Mouse (Mus musculus): ENCODE measurements around the gene Rarg. TPM values are rescaled to one million over a fixed set of nuclear protein-coding genes. Genes with fewer than 3 reads are reported as not detected.
A peak's percentile ranks its signal among the peaks of the same experiment; 100 is the strongest.

The Rarg gene
- polyA plus RNA-seq, 1 experiment from 2014 or later = 5.9 TPM

- Histone ChIP-seq H3K9me3 (ENCODE audit: control insufficient read depth) (no peaks in the 10 kb centered on the region), H3K27me3 (replicated peaks; ENCODE audit: control insufficient read depth, insufficient read depth, low read length) (0 out of 2 replicates have a peak, but pooled peaks cover under 1% of the 10 kb centered on the region), H3K36me3 (ENCODE audit: control insufficient read depth, insufficient read depth) (no peaks in the 10 kb centered on the region), H3K4me1 (replicated peaks; ENCODE audit: control insufficient read depth, insufficient read depth, low read length) (0 out of 2 replicates have a peak, but pooled peaks cover 2% of the 10 kb centered on the region), H3K27ac (ENCODE audit: low read depth, low read length) (no peak overlapping the region), H3K4me2 (replicated peaks; ENCODE audit: low read depth) (no peak overlapping the region), H3K9ac (ENCODE audit: low read depth, low read length) (no peak overlapping the region), H3K4me3 (ENCODE audit: low read depth, low read length) (no peak overlapping the region)
- WGBS = 42% methylated on average over 7 of the region's 7 CpGs
- TF ChIP-seq CTCF (IDR thresholded peaks at IDR 0.05; ENCODE audit: low read depth) = no peak
- ATAC-seq = no peak
Measured at GRCm38 (mm10) chr15:102262582-102262981, 5.3 kb upstream of the Rarg start.

- H3K27ac ChIP-seq (ENCODE audit: low read depth, low read length) = no peak overlapping the region
- H3K36me3 ChIP-seq (ENCODE audit: control insufficient read depth, insufficient read depth) = no peaks in the 10 kb centered on the region
- no peak for TF ChIP-seq CTCF (IDR thresholded peaks at IDR 0.05; ENCODE audit: low read depth)
- peaks cover 12% of the 10 kb centered on the region; the same call in 1 of the 2 replicates for H3K27me3 ChIP-seq (replicated peaks; ENCODE audit: control insufficient read depth, insufficient read depth, low read length)
- H3K4me1 ChIP-seq (replicated peaks; ENCODE audit: control insufficient read depth, insufficient read depth, low read length) = peaks cover 4% of the 10 kb centered on the region; the same call in 1 of the 2 replicates
- 39% methylated on average over 11 of the region's 11 CpGs for WGBS
- H3K9ac ChIP-seq (ENCODE audit: low read depth, low read length) = no peak overlapping the region
- H3K9me3 ChIP-seq (ENCODE audit: control insufficient read depth) = no peaks in the 10 kb centered on the region
- ATAC-seq = no peak
- no peak overlapping the region for H3K4me3 ChIP-seq (ENCODE audit: low read depth, low read length)
- H3K4me2 ChIP-seq (replicated peaks; ENCODE audit: low read depth) = no peak overlapping the region
Measured at GRCm38 (mm10) chr15:102258581-102259253, 1.4 kb upstream of the Rarg start.

- TF ChIP-seq CTCF (IDR thresholded peaks at IDR 0.05; ENCODE audit: low read depth) = no peak
- peaks cover 4% of the 10 kb centered on the region; the same call in 1 of the 2 replicates for H3K4me1 ChIP-seq (replicated peaks; ENCODE audit: control insufficient read depth, insufficient read depth, low read length)
- H3K27me3 ChIP-seq (replicated peaks; ENCODE audit: control insufficient read depth, insufficient read depth, low read length) = peaks cover 12% of the 10 kb centered on the region; the same call in 1 of the 2 replicates
- no peak overlapping the region for H3K9ac ChIP-seq (ENCODE audit: low read depth, low read length)
- no peak overlapping the region for H3K4me3 ChIP-seq (ENCODE audit: low read depth, low read length)
- H3K9me3 ChIP-seq (ENCODE audit: control insufficient read depth) = no peaks in the 10 kb centered on the region
- WGBS = 20% methylated on average over 12 of the region's 12 CpGs
- ATAC-seq = peak; percentile 20; the same call in 1 of the 2 replicates
- no peak overlapping the region for H3K27ac ChIP-seq (ENCODE audit: low read depth, low read length)
- peak overlapping the region; percentile 95 for H3K4me2 ChIP-seq (replicated peaks; ENCODE audit: low read depth)
- no peaks in the 10 kb centered on the region for H3K36me3 ChIP-seq (ENCODE audit: control insufficient read depth, insufficient read depth)
Measured at GRCm38 (mm10) chr15:102258076-102258470, 756 bp upstream of the Rarg start.

GRCm38 (mm10) chr15:102256431-102257201, 701 bp downstream of the Rarg start:
- WGBS = 27% methylated on average over 22 of the region's 22 CpGs
- H3K4me3 ChIP-seq (ENCODE audit: low read depth, low read length) = peak overlapping the region; percentile 62
- ATAC-seq = no peak
- H3K9me3 ChIP-seq (ENCODE audit: control insufficient read depth) = no peaks in the 10 kb centered on the region
- peak overlapping the region; percentile 95 for H3K4me2 ChIP-seq (replicated peaks; ENCODE audit: low read depth)
- peaks cover 4% of the 10 kb centered on the region; the same call in 1 of the 2 replicates for H3K4me1 ChIP-seq (replicated peaks; ENCODE audit: control insufficient read depth, insufficient read depth, low read length)
- no peak overlapping the region for H3K27ac ChIP-seq (ENCODE audit: low read depth, low read length)
- H3K36me3 ChIP-seq (ENCODE audit: control insufficient read depth, insufficient read depth) = no peaks in the 10 kb centered on the region
- no peak for TF ChIP-seq CTCF (IDR thresholded peaks at IDR 0.05; ENCODE audit: low read depth)
- H3K27me3 ChIP-seq (replicated peaks; ENCODE audit: control insufficient read depth, insufficient read depth, low read length) = peaks cover 12% of the 10 kb centered on the region; the same call in 1 of the 2 replicates
- H3K9ac ChIP-seq (ENCODE audit: low read depth, low read length) = peak overlapping the region; percentile 34; the same call in 1 of the 2 replicates

- no peak for TF ChIP-seq CTCF (IDR thresholded peaks at IDR 0.05; ENCODE audit: low read depth)
- ATAC-seq = no peak
- Histone ChIP-seq H3K27ac (ENCODE audit: low read depth, low read length) (no peak overlapping the region), H3K4me3 (ENCODE audit: low read depth, low read length) (no peak overlapping the region), H3K9ac (ENCODE audit: low read depth, low read length) (no peak overlapping the region), H3K4me1 (replicated peaks; ENCODE audit: control insufficient read depth, insufficient read depth, low read length) (peaks cover 4% of the 10 kb centered on the region; the same call in 1 of the 2 replicates), H3K4me2 (replicated peaks; ENCODE audit: low read depth) (no peak overlapping the region), H3K27me3 (replicated peaks; ENCODE audit: control insufficient read depth, insufficient read depth, low read length) (peaks cover 12% of the 10 kb centered on the region; the same call in 1 of the 2 replicates), H3K9me3 (ENCODE audit: control insufficient read depth) (no peaks in the 10 kb centered on the region), H3K36me3 (ENCODE audit: control insufficient read depth, insufficient read depth) (no peaks in the 10 kb centered on the region)
- 58% methylated on average over 13 of the region's 14 CpGs for WGBS
Measured at GRCm38 (mm10) chr15:102255547-102256255, 1.6 kb downstream of the Rarg start.

GRCm38 (mm10) chr15:102250521-102250920, 6.8 kb downstream of the Rarg start:
- Histone ChIP-seq H3K27me3 (replicated peaks; ENCODE audit: control insufficient read depth, insufficient read depth, low read length) (no peaks in the 10 kb centered on the region), H3K9ac (ENCODE audit: low read depth, low read length) (no peak overlapping the region), H3K4me3 (ENCODE audit: low read depth, low read length) (no peak overlapping the region), H3K4me1 (replicated peaks; ENCODE audit: control insufficient read depth, insufficient read depth, low read length) (0 out of 2 replicates have a peak, but pooled peaks cover 5% of the 10 kb centered on the region), H3K9me3 (ENCODE audit: control insufficient read depth) (no peaks in the 10 kb centered on the region), H3K27ac (ENCODE audit: low read depth, low read length) (no peak overlapping the region), H3K4me2 (replicated peaks; ENCODE audit: low read depth) (no peak overlapping the region), H3K36me3 (ENCODE audit: control insufficient read depth, insufficient read depth) (no peaks in the 10 kb centered on the region)
- no peak for ATAC-seq
- 65% methylated on average over 5 of the region's 5 CpGs for WGBS
- no peak for TF ChIP-seq CTCF (IDR thresholded peaks at IDR 0.05; ENCODE audit: low read depth)

All from intestine, postnatal 0 days (tissue).